In genomic region chr14:78533701-78534100, GRCm38 (mm10) we compare ENCODE assay signal across 22 mouse cellular contexts.
"Had no signal": no experiment of that assay in that cellular context is flagged by ENCODE, and none has a peak within 500 bp of the region (broad histone marks: within the 10 kb centered on the region; RNA-seq: fewer than 3 reads in every experiment).

No protein-coding gene starts in this region.

- H3K4me2 ChIP-seq: limb, embryonic 13.5 days; liver, embryonic 12.5 days; liver, embryonic 15.5 days had no signal

- H3K27me3 ChIP-seq: limb, embryonic 13.5 days; liver, embryonic 12.5 days; liver, embryonic 15.5 days had no signal

- DNase-seq: kidney, adult 18-20 months; kidney, adult 9 months; kidney, postnatal 14 days; kidney, postnatal 4 days; layer of hippocampus, adult 9-11 months; layer of hippocampus, postnatal 36 days; liver; lung, adult 18-20 months; lung, postnatal 36 days; retina, postnatal 1 day; right cerebral cortex, postnatal 25 days; spleen, adult 18-20 months; thymus, adult 18-20 months; thymus, postnatal 36 days had no signal

- H3K27ac ChIP-seq: hindbrain, postnatal 0 days; left cerebral cortex, adult 2 months; limb, embryonic 13.5 days; liver, embryonic 12.5 days; liver, embryonic 15.5 days had no signal

- ATAC-seq: hindbrain, postnatal 0 days; inflammation-experienced regulatory T-cells, adult 6 months; intestine, embryonic 16.5 days; liver, embryonic 12.5 days; lung, postnatal 0 days had no signal

- H3K4me3 ChIP-seq: left cerebral cortex, adult 2 months; limb, embryonic 13.5 days; liver, embryonic 12.5 days; liver, embryonic 15.5 days had no signal

- H3K9ac ChIP-seq: limb, embryonic 13.5 days; liver, embryonic 12.5 days; liver, embryonic 15.5 days had no signal

- H3K9me3 ChIP-seq: limb, embryonic 13.5 days; liver, embryonic 12.5 days; liver, embryonic 15.5 days had no signal

- H3K36me3 ChIP-seq: limb, embryonic 13.5 days; liver, embryonic 12.5 days; liver, embryonic 15.5 days had no signal
